In the genomic region with DNA sequence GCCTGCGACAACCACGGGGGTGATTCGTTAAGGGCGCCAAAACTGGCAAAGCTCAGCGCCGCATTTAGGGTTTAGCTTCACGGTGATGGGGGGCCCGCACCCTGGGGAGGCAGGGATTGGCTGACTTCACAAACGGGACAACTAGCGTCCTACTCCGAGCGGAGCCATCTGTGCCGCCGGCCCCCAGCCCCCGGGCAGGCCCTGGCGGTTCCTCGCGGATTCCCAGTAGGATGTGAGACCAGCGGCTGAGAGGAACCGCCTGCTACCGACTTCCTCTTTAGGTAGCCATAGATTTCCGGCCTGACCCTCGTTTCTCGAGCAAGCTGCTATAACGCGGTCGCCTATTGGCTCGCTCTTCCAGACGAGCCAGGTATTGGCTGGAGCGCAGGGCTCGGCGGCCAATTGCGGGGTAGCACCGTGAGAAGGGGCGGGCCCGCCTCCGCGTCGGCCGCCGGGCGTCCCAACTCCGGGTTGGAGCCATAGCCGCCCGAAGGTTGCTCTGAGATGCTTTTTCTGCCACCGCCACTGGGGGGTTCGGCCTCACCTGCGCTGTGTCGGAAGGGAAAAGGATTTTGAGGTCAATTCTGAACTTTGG, we compare ENCODE assay signal across 8 mouse cellular contexts. TPM values are rescaled to one million over a fixed set of nuclear protein-coding genes. Genes with fewer than 3 reads are reported as not detected.
DNase-seq lines count a peak whose midpoint lies in the region; ATAC-seq lines count a peak whose summit lies in the region.

TSS of gene Gsto2 (plus strand) at position 182 of the 595 bp plus-strand sequence.

- WGBS in hindbrain, embryonic 15.5 days = under 1% methylated on average over 49 of the region's 49 CpGs

- H3K27me3 ChIP-seq in hindbrain, embryonic 15.5 days = no peaks in the 10 kb centered on the region

- DNase-seq in T-cell, adult 2 months (ENCODE audit: low spot score) = peak; percentile 96
- DNase-seq in cerebellum, postnatal 36 days = peak; percentile 92 to 95
- DNase-seq in frontal cortex, postnatal 36 days (ENCODE audit: low spot score in 2 of 2) = peak; percentile 91 to 96
- DNase-seq in left cerebral cortex, adult 11 months (ENCODE audit: low spot score) = peak; percentile 91
- DNase-seq in lung, postnatal 4 days = peak; percentile 95 to 98
- DNase-seq in retina, postnatal 7 days (ENCODE audit: low read depth, low spot score) = peak; percentile 89
- peak; percentile 83 for DNase-seq in urinary bladder, adult 2 months (ENCODE audit: low spot score)

- peaks cover 11% of the 10 kb centered on the region for H3K4me1 ChIP-seq in hindbrain, embryonic 15.5 days (replicated peaks)

- peak; percentile 100 for ATAC-seq in hindbrain, embryonic 15.5 days (ENCODE audit: low FRiP score, low read depth)

- peaks cover 9% of the 10 kb centered on the region; the same call in 1 of the 2 replicates for H3K36me3 ChIP-seq in hindbrain, embryonic 15.5 days

- H3K4me2 ChIP-seq in hindbrain, embryonic 15.5 days = peak within 1 kb of the TSS; percentile 83

- H3K4me3 ChIP-seq in hindbrain, embryonic 15.5 days = peak within 1 kb of the TSS; percentile 74

- H3K9ac ChIP-seq in hindbrain, embryonic 15.5 days = peak within 1 kb of the TSS; percentile 86

- no peaks in the 10 kb centered on the region for H3K9me3 ChIP-seq in hindbrain, embryonic 15.5 days

- peak within 1 kb of the TSS; percentile 94 for H3K27ac ChIP-seq in hindbrain, embryonic 15.5 days (replicated peaks)

RNA-seq across cellular contexts. Expression of gene Gsto2, which starts in this region (rescaled TPM):
- 1.2 TPM in 2 replicates for polyA plus RNA-seq in hindbrain, embryonic 15.5 days (2015; fragmentation: Nextera tagmentation; extraction: Ambion mirVana)
- polyA plus RNA-seq in urinary bladder, adult 2 months (2012; rRNA removed) = 4.9 and 7.3 TPM in 2 replicates

Comparison
In these comparisons a context has a peak if more than half of its experiments do, and no peak if none do; other contexts are left out.
1. Peak in every context shown above with its lines: DNase-seq, ATAC-seq, H3K4me3 ChIP-seq and H3K27ac ChIP-seq.